Mouse (Mus musculus) T-helper 17 cell (primary cell): Measurements from ENCODE around the gene Tigar.

Experiments used
- in situ Hi-C, 2 experiments: fragments of 300-600 bp; cut with MboI, MseI; formaldehyde crosslinking; loops; 1 replicate in 1 of 2; 2 replicates in 1 of 2; pipeline ENCODE4 v1.15.1; 2025; ENCODE audit warnings: high pct_unique_total_duplicates in 2 of 2

Gene Tigar

DNA sequence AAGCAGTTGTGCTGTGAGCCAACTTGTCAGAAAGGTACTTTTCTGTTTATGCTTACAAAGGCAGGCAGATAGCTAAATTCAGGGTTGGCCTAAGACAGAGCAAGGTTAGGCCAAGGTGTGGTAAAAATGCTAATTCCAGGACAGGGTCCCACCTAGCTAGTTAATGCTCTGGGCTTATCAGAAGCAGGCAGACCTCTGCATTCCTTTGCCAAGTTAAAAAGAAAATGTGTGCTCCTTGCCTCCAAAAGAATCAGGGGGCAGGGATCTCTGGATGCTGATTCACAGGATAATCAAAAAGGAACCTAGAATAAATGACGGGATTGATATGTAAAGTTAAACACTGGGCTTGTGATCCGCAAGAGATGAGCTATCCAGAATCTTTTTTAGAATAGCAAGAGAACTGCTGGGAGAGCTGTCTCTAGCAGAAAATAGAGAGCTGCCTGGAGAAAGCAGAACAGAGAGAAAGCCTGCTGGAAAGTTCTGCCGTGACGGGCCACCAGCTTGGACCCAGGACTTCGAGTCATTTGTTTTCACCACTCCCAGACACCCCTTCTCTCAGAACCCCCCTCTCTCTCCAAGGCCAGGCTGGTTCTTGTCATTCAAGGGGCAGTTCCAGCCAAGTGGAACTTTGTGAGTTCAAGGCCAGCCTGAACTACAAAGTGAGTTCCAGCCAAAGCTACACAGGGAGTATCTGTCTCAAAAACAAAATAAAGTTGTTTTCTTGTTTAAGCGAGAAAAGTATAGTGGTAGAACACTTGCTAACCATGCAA lies 5.7 kb downstream of the Tigar start:
- in situ Hi-C loops = loop anchor here in 1 of 2 experiments (25.0 kb wide), 1 partner anchor 1284 kb away; the partner anchor contains the start of genes Gm44596, Nrip2 and Tex52

DNA sequence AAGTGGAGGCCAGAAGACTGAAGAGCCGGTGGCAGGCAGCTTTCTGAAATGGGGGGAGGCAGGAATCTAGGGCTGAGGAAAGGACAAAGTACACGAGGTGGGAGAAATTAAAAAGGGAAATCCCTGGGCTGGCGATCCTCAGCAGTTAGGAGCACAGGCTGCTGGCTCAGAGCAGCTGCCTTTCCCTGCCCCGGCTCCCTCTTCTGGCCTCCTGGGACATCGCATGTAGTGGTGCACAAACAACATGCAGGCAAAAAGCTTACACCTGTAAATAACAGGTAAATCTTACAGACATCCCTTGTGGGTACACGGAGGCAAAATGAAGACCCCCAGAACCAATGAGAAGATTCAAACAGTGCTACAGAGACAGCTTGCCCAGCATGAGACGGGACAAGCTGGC lies 14.8 kb downstream of the Tigar start:
- in situ Hi-C loops = no loop called here

DNA sequence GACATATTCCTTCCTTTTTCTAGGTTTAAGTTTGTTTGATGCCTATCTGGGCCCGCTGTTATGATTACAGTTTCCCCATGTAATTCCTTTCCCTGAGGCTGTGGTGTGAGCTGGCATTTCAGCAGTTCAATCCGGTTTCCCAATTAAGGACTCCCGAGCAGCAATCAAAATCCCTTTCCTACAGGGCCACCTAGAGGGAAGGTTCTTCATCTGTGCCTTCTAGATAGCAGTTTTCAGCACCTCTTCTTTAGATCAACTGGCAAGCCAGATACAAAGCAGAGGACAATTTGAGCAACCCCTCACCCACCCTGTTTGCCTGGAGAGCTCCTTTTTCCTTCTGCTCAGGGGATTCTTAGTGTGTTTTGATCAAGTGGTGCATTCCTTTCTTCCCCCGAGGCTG lies 22.6 kb downstream of the Tigar start:
- in situ Hi-C loops = no loop called here

DNA sequence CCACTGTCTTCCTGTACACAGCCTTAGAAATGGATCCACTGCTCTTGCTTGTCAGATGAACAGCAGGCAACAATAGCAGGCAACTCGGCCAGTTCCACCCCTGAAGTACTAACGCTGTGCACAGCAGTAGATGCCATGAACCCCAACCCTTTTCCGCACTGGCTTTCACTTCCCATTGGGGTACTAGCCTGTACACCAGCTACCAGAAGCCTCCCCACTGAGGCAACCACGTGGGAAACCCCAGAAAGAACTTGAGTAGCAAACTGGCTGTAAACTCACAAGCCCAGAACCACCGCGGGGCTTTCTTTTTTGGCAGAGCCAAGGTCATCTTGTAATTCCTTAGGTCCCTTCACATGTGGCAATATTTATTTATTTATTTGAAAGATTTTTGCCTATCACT lies 27.5 kb downstream of the Tigar start:
- in situ Hi-C loops = no loop called here

DNA sequence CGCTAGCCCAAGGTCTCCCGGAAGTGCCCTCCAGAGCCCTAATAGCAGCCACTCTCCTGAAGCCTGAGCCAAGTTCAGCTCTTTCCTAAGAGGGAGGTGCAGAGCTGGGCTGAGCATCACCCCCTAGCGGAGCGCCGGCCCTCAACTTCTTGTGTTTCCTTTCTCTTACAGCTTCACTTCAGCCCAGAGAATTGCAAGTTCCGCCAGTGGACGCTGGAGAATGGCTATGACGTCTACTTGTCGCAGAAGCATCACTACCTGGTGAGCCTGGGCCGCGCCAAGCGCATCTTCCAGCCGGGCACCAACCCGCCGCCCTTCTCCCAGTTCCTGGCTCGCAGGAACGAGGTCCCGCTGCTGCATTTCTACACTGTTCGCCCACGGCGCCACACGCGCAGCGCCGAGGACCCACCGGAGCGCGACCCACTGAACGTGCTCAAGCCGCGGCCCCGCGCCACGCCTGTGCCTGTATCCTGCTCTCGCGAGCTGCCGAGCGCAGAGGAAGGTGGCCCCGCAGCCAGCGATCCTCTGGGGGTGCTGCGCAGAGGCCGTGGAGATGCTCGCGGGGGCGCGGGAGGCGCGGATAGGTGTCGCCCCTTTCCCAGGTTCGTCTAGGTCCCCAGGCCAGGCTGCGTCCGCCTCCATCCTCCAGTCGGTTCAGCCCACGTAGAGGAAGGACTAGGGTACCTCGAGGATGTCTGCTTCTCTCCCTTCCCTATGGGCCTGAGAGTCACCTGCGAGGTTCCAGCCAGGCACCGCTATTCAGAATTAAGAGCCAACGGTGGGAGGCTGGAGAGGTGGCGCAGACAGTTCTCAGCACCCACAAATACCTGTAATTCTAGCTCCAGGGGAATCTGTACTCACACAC lies 29.3 kb downstream of the Tigar start:
- in situ Hi-C loops = no loop called here

DNA sequence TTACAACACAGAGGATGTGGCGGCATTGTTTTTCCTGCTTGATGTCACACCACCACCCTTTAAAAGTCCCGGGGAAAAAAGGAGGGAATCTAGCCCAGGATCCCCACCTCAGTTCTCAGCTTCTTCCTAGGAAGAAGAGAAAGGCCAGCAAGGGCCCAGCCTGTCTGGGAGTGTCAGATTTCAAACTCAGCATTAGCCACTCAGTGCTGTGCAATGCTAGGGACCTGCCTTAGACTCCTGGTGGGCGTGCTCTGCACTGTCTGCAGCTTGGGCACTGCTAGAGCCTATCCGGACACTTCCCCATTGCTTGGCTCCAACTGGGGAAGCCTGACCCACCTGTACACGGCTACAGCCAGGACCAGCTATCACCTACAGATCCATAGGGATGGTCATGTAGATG lies 36.5 kb downstream of the Tigar start, which contains the start of gene Fgf23:
Gene Fgf23 (plus strand): TSS at position 86 of the 400 bp plus-strand sequence.
- in situ Hi-C loops = no loop called here

DNA sequence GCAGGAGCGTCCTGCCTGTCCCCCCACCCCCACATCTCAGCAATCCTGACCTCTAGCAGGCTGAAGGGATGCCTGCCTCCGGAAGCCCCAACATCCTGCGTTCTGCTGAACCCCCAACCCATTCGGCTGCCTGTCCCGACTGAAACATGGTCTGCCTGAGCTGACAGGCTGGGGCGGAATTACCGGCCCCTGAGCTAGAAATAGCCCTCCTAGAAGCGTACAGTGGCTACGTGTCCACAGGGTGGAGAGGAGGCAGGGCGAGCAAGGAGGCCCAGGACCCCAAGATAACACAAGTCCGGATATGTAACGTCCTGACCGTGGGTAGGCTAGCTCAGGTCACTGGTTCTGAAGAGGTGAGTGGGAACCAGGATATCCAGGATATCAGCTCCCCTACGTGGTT lies 44.5 kb downstream of the Tigar start:
- in situ Hi-C loops = no loop called here

DNA sequence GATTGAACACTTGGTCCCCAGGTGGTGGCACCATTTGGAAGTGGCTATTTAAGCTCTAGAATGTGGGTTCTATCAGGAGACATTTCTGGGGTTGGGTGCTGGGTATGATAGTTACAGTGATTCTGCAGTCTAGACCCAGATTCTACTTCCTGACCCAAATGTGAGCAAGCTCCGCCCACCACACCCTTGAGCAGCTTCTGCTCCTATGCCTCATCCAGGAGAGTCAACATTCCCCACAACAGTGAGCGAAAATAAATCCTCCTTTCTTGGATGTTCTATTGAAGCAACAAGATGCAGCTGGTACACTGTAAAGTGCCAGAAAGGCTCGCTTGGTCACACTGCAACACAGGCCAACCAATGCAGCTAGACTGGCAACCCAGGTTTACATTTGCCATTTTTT lies 45.4 kb downstream of the Tigar start:
- in situ Hi-C loops = no loop called here

DNA sequence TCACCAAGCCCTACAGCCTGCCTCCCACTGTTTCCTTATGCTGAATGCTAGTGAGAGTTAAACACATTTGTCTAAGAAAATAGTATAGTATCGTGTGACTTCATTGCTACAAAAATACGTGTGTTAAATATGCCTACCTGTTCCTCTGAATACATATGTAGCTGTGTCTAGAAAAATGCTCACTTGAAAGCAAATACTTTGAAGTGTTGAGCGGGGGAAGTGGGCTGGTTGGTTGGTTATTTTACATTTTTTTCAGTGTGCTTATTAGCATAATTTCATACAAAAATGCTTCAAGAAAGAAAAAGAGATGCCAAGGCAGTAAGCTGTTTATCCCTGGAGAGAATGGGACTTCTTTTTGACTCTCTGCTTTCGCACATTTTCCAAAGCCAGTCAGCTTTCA lies 49.4 kb downstream of the Tigar start:
- in situ Hi-C loops = no loop called here

DNA sequence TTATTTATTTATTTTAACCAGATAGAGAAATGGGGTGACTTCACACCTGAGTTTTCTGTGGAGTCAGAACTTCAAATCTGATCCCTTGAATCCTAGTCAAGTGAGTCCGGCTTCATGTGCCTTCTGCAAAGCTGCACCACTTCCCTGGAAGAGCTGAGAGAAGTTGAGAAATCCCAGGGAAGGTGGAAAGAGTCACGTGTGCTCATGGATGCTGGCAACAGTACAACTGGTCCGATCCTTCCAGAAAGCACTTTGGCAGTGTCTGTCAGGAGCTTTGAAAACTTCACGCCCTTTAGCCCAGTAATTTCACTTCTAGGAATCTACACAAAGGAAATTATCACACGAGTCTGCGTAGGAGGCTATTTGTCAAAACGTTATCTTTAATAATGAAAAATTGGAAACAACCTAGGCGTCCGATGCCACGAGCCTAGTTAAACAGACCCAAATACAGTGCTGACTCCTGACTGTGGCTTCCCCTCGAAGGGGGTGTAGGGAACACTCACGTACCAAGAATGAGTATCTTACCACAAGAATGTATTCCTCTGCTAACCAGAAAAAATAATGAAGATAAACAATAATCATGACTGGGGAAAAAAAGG lies 52.3 kb downstream of the Tigar start:
- in situ Hi-C loops = no loop called here

DNA sequence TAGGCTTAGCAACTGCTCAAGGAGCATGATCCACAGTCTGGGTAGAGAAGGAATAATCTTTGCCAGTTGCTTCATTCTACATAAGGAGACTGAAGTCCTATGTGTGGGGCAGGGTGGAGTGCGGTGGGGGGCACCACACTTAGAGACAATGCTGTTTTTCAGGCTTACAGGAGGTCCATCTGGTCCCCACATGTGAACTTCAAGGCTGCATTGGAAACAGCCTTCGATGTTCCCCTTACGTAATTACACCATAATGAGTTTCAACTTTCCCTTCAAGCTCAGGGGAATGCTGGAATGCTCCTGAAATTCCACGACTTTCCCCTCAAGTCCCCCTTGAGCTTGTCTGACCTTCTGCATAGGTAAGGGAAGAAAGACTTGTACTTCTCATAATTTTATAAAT lies 58.5 kb downstream of the Tigar start:
- in situ Hi-C loops = no loop called here

DNA sequence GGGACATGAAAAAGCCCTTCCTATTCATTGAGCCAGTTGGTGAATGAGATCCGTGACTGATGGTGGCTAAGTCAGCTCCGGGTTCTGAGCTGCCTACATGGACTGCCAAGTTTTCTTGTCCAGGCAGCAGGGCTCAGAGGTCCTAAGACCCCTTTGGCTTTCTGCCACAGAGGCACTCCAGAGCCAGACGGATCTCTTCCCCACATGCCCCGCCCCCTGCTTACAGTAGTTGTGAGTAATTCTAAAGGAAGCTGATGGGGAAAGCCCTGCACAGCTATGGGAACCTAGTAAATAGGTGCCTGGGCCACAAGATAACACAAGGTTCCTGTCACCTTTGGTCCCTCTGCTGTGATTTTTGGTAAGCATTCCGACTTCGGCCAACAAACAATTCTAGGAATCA lies 64.4 kb downstream of the Tigar start:
- in situ Hi-C loops = no loop called here
